Mouse (Mus musculus): ENCODE data around the gene Pls1. TPM values are rescaled to one million over a fixed set of nuclear protein-coding genes. Genes with fewer than 3 reads are reported as not detected.
A peak's percentile ranks its signal among the peaks of the same experiment; 100 is the strongest.

Gene Pls1
- polyA plus RNA-seq, 1 experiment from 2014 or later = 4.7 TPM

- H3K4me2 ChIP-seq (replicated peaks) = no peak overlapping the region
- no peaks in the 10 kb centered on the region for H3K9me3 ChIP-seq
- no peaks in the 10 kb centered on the region for H3K27me3 ChIP-seq (replicated peaks)
- no peak for ATAC-seq (ENCODE audit: low FRiP score, low read depth)
- no peak overlapping the region for H3K4me3 ChIP-seq
- 72% methylated on average over 3 of the region's 3 CpGs for WGBS
- no peaks in the 10 kb centered on the region for H3K4me1 ChIP-seq
- no peak overlapping the region for H3K27ac ChIP-seq
- no peak overlapping the region for H3K9ac ChIP-seq
- no peaks in the 10 kb centered on the region for H3K36me3 ChIP-seq
These were observed 10.3 kb downstream of the Pls1 start for GRCm38 (mm10) chr9:95834799-95835198.

DNA sequence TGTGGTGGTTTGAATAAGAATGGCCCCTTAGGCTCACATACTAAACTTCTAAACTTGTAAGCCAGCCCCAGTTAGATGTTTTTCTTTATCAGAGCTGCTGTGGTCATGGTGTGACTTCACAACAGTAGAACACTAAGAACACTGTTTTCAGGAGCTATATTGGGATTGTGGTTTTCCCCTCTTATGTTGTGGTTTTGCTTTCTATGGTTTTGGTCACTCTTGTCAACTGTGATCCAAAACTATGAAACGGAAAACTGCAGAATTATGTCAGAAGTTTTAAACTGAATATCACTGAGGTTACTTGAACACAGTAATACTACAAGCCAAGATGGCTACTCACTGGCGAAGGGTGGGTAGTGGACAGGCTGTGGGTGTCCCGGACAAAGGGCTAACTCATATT, 12.4 kb downstream of the Pls1 start:
- Histone ChIP-seq H3K36me3 (no peaks in the 10 kb centered on the region), H3K27ac (no peak overlapping the region), H3K9ac (no peak overlapping the region), H3K4me2 (replicated peaks) (no peak overlapping the region), H3K4me3 (no peak overlapping the region), H3K4me1 (no peaks in the 10 kb centered on the region), H3K9me3 (no peaks in the 10 kb centered on the region), H3K27me3 (replicated peaks) (no peaks in the 10 kb centered on the region)
- ATAC-seq (ENCODE audit: low FRiP score, low read depth) = no peak
- WGBS = 88% methylated on average over 3 of the region's 3 CpGs

GRCm38 (mm10) chr9:95827565-95827964, 17.5 kb downstream of the Pls1 start:
- no peak overlapping the region for H3K4me3 ChIP-seq
- no peak for ATAC-seq (ENCODE audit: low FRiP score, low read depth)
- H3K9ac ChIP-seq = no peak overlapping the region
- H3K27me3 ChIP-seq (replicated peaks) = no peaks in the 10 kb centered on the region
- H3K27ac ChIP-seq = no peak overlapping the region
- no peaks in the 10 kb centered on the region for H3K4me1 ChIP-seq
- no peak overlapping the region for H3K4me2 ChIP-seq (replicated peaks)
- no peaks in the 10 kb centered on the region for H3K36me3 ChIP-seq
- H3K9me3 ChIP-seq = no peaks in the 10 kb centered on the region
- 88% methylated on average over 5 of the region's 5 CpGs for WGBS

DNA sequence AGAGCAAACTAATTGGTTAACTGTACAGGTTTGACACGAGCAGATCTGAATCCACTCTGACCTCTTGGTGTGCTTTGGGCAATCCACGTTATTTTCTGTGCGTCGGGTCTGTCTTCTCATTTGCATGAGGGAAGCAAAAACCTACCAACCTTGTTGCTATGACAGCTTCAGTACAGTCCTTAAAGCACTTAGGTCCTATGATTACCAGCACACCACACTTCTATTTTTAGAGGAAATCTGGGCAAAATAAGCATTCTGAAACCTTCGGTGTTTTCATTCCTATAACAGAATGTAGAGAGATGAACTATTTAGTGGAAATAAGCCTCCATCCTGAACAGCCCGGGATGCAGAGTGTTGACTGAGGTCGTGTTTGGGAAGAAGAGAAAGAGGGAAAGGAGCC, 22.6 kb downstream of the Pls1 start:
- Histone ChIP-seq H3K9me3 (no peaks in the 10 kb centered on the region), H3K9ac (no peak overlapping the region), H3K36me3 (no peaks in the 10 kb centered on the region), H3K27me3 (replicated peaks) (no peaks in the 10 kb centered on the region), H3K4me2 (replicated peaks) (no peak overlapping the region), H3K27ac (no peak overlapping the region), H3K4me3 (no peak overlapping the region), H3K4me1 (no peaks in the 10 kb centered on the region)
- 85% methylated on average over 7 of the region's 7 CpGs for WGBS
- no peak for ATAC-seq (ENCODE audit: low FRiP score, low read depth)

- Histone ChIP-seq H3K4me3 (no peak overlapping the region), H3K4me2 (replicated peaks) (no peak overlapping the region), H3K9me3 (no peaks in the 10 kb centered on the region), H3K27me3 (replicated peaks) (no peaks in the 10 kb centered on the region), H3K27ac (no peak overlapping the region), H3K4me1 (no peaks in the 10 kb centered on the region), H3K9ac (no peak overlapping the region), H3K36me3 (no peaks in the 10 kb centered on the region)
- 81% methylated on average over 4 of the region's 4 CpGs for WGBS
- no peak for ATAC-seq (ENCODE audit: low FRiP score, low read depth)
These were observed 29.4 kb downstream of the Pls1 start for GRCm38 (mm10) chr9:95815706-95816105.

DNA sequence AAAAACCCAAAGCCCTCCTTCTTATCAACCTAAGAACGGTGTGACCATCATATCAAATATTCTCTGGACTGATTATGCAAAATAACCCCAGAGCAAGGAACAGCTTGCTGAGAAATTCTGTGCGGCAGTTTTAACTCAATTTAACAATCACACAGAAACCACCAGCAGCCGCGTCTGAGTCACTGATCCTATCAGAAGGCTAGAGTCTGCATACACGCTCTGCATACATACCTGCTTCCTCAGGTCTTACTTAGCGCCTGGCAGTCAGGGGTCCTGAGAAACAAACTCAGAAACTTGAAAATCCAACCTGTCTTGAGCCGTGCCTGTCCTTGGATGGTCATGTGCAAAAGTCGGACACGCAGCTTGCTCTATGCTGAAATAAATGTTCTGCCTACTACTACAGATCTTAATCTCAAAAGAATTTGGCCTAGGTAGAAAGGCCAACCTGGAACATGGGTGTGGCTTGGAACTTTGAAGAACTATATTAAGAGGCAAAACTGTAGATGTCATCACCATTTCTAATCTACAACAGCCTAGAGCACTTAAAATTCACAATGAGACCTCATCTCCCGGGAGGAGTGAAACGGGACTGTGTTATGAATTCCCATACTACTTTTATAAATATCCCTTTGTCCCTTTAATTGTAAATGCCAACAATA, 30.0 kb downstream of the Pls1 start:
- H3K27me3 ChIP-seq (replicated peaks) = no peaks in the 10 kb centered on the region
- H3K9ac ChIP-seq = no peak overlapping the region
- H3K4me2 ChIP-seq (replicated peaks) = no peak overlapping the region
- H3K4me3 ChIP-seq = no peak overlapping the region
- no peak for ATAC-seq (ENCODE audit: low FRiP score, low read depth)
- WGBS = 89% methylated on average over 11 of the region's 11 CpGs
- H3K36me3 ChIP-seq = no peaks in the 10 kb centered on the region
- no peak overlapping the region for H3K27ac ChIP-seq
- no peaks in the 10 kb centered on the region for H3K4me1 ChIP-seq
- no peaks in the 10 kb centered on the region for H3K9me3 ChIP-seq

GRCm38 (mm10) chr9:95813721-95814531, 31.2 kb downstream of the Pls1 start:
- H3K9ac ChIP-seq = no peak overlapping the region
- H3K27ac ChIP-seq = no peak overlapping the region
- H3K4me3 ChIP-seq = no peak overlapping the region
- no peaks in the 10 kb centered on the region for H3K9me3 ChIP-seq
- H3K27me3 ChIP-seq (replicated peaks) = no peaks in the 10 kb centered on the region
- peak; percentile 84 for ATAC-seq (ENCODE audit: low FRiP score, low read depth)
- no peaks in the 10 kb centered on the region for H3K4me1 ChIP-seq
- H3K36me3 ChIP-seq = no peaks in the 10 kb centered on the region
- H3K4me2 ChIP-seq (replicated peaks) = peak overlapping the region; percentile 18
- 31% methylated on average over 20 of the region's 20 CpGs for WGBS

GRCm38 (mm10) chr9:95811817-95812216, 33.3 kb downstream of the Pls1 start:
- no peaks in the 10 kb centered on the region for H3K9me3 ChIP-seq

GRCm38 (mm10) chr9:95809596-95809995, 35.5 kb downstream of the Pls1 start:
- Histone ChIP-seq H3K4me1 (no peaks in the 10 kb centered on the region), H3K36me3 (no peaks in the 10 kb centered on the region), H3K9ac (no peak overlapping the region), H3K9me3 (no peaks in the 10 kb centered on the region), H3K27me3 (replicated peaks) (no peaks in the 10 kb centered on the region), H3K27ac (no peak overlapping the region), H3K4me2 (replicated peaks) (no peak overlapping the region), H3K4me3 (no peak overlapping the region)
- 78% methylated on average over 4 of the region's 4 CpGs for WGBS
- ATAC-seq (ENCODE audit: low FRiP score, low read depth) = no peak

More at GRCm38 (mm10) chr9:95811817-95812216, 33.3 kb downstream of the Pls1 start:
- Histone ChIP-seq H3K27ac (no peak overlapping the region), H3K27me3 (replicated peaks) (no peaks in the 10 kb centered on the region), H3K9ac (no peak overlapping the region), H3K4me3 (no peak overlapping the region), H3K4me1 (no peaks in the 10 kb centered on the region), H3K36me3 (no peaks in the 10 kb centered on the region), H3K4me2 (replicated peaks) (no peak overlapping the region)
- 91% methylated on average over 4 of the region's 4 CpGs for whole genome bisulfite sequencing
- no peak for ATAC-seq (ENCODE audit: low FRiP score, low read depth)

DNA sequence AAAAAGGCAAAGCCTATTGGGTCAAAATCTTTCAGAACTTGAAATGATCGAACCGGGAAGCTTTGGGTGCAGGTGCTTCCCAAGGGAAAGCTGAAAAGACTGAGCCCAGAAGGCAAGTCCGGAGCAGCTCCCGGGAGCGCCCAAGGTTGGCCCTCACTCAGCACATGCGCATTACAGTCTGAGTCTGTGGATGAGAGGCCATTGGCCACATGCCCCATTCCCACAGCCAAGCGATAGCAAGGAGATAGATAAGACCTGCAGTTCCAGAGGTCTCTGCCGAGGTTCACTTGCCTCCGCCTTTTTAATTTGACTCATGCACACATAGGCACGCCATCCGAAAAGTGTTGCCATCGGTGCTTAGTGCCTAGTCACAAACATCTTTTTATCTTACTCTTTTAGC, 39.7 kb downstream of the Pls1 start:
- no peak for ATAC-seq (ENCODE audit: low FRiP score, low read depth)
- Histone ChIP-seq H3K4me3 (no peak overlapping the region), H3K4me1 (no peaks in the 10 kb centered on the region), H3K9me3 (no peaks in the 10 kb centered on the region), H3K36me3 (no peaks in the 10 kb centered on the region), H3K4me2 (replicated peaks) (no peak overlapping the region), H3K9ac (no peak overlapping the region), H3K27me3 (replicated peaks) (no peaks in the 10 kb centered on the region), H3K27ac (no peak overlapping the region)
- WGBS = 83% methylated on average over 12 of the region's 12 CpGs

GRCm38 (mm10) chr9:95803783-95804182, 41.3 kb downstream of the Pls1 start:
- ATAC-seq (ENCODE audit: low FRiP score, low read depth) = no peak
- Histone ChIP-seq H3K27me3 (replicated peaks) (no peaks in the 10 kb centered on the region), H3K9me3 (no peaks in the 10 kb centered on the region), H3K9ac (no peak overlapping the region), H3K4me1 (no peaks in the 10 kb centered on the region), H3K4me3 (no peak overlapping the region), H3K4me2 (replicated peaks) (no peak overlapping the region), H3K27ac (no peak overlapping the region), H3K36me3 (no peaks in the 10 kb centered on the region)
- WGBS = 87% methylated on average over 3 of the region's 3 CpGs

- no peak overlapping the region for H3K27ac ChIP-seq
- no peak overlapping the region for H3K4me2 ChIP-seq (replicated peaks)
- no peak overlapping the region for H3K4me3 ChIP-seq
- no peaks in the 10 kb centered on the region for H3K36me3 ChIP-seq
- WGBS = 72% methylated on average over 10 of the region's 10 CpGs
- no peaks in the 10 kb centered on the region for H3K4me1 ChIP-seq
- H3K27me3 ChIP-seq (replicated peaks) = no peaks in the 10 kb centered on the region
- H3K9ac ChIP-seq = no peak overlapping the region
- ATAC-seq (ENCODE audit: low FRiP score, low read depth) = no peak
- H3K9me3 ChIP-seq = no peaks in the 10 kb centered on the region
These were observed 43.3 kb downstream of the Pls1 start for GRCm38 (mm10) chr9:95801610-95802451.
